Mouse (Mus musculus): ENCODE results near the gene Zdhhc22.

- TF ChIP-seq E2F4 (IDR thresholded peaks at IDR 0.05; ENCODE audit: borderline replicate concordance, low read depth, low read length) (no peak), NELFE (IDR thresholded peaks at IDR 0.05; ENCODE audit: low read depth, low read length) (no peak)
Observed at GRCm38 (mm10) chr12:86989890-86990754, at the start of gene Zdhhc22.
